18 mouse cellular contexts compared by ENCODE assay signal in the genomic region with DNA sequence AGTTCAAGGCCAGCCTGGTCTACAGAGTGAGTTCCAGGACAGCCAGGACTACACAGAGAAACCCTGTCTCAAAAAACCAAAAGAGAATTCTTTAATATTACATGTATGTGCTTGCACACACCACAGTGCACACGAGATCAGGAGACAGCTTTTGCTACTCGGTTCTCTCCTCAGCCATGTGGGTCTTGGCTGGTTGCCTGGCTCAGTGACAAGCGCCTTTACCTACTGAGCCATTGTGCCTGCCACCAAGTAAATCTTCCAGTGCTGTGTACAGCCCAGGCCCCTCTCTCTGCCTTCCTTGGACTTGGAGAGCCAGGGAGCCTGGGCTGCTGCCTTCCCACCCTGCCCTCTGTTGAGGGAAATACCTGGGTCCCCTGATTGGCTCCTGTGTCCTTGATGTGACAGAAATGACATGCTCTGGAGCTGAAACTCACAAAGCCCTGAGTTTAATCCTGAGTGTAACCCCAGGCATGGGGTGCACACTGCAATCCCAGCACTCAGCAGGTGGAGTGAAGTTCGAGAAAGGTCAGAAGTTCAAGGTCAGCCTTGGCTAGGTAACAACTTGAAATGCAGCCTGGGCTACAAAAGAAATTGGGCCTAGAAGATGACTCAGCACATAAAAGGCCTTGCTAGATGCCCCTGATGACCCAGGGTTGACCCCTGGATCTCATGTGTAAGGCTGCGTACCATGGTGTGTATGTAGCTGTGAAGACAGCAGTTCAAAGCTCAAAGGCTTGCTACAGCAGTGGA. TPM values are rescaled to one million over a fixed set of nuclear protein-coding genes. Genes with fewer than 3 reads are reported as not detected.
A peak's percentile ranks its signal among the peaks of the same experiment; 100 is the strongest.
DNase-seq lines count a peak whose midpoint lies in the region; ATAC-seq and TF ChIP-seq lines count a peak whose summit lies in the region.
"Had no signal": no experiment of that assay in that cellular context is flagged by ENCODE, and none has a peak within 500 bp of the region (broad histone marks: within the 10 kb centered on the region; RNA-seq: fewer than 3 reads in every experiment).

No protein-coding gene starts in this region.

- H3K4me1 ChIP-seq in forebrain, embryonic 11.5 days (replicated peaks; ENCODE audit: control insufficient read depth, insufficient read depth, low read length) = no peaks in the 10 kb centered on the region; the same call in 1 of the 2 replicates
- H3K4me1 ChIP-seq in forebrain, postnatal 0 days (ENCODE audit: insufficient read depth) = no peaks in the 10 kb centered on the region

- TF ChIP-seq CTCF in forebrain, postnatal 0 days (IDR thresholded peaks at IDR 0.05; ENCODE audit: low read depth) = no peak
- TF ChIP-seq CTCF in layer of hippocampus, adult 2 months (conservative IDR thresholded peaks at IDR 0.05) = no peak

- no peak overlapping the region for H3K4me3 ChIP-seq in forebrain, embryonic 11.5 days (ENCODE audit: low read depth, low read length)
- H3K4me3 ChIP-seq in forebrain, postnatal 0 days (ENCODE audit: low read depth, low read length) = no peak overlapping the region
- no peak overlapping the region for H3K4me3 ChIP-seq in layer of hippocampus, adult 2 months
- H3K4me3 ChIP-seq: embryonic facial prominence, embryonic 13.5 days; heart, embryonic 12.5 days; limb, embryonic 12.5 days; midbrain, embryonic 10.5 days had no signal

- peak; percentile 36; the same call in 1 of the 2 replicates for ATAC-seq in forebrain, embryonic 11.5 days (replicated peaks; ENCODE audit: low FRiP score)
- ATAC-seq in forebrain, postnatal 0 days = no peak
- ATAC-seq in megakaryocyte, adult 5-6 weeks (ENCODE audit: poor library complexity, severe bottlenecking) = no peak

- H3K9me3 ChIP-seq in forebrain, embryonic 11.5 days (ENCODE audit: control insufficient read depth, low read length) = no peaks in the 10 kb centered on the region
- no peaks in the 10 kb centered on the region for H3K9me3 ChIP-seq in forebrain, postnatal 0 days (ENCODE audit: low read length)
- H3K9me3 ChIP-seq: embryonic facial prominence, embryonic 13.5 days; heart, embryonic 12.5 days; limb, embryonic 12.5 days; lung, embryonic 15.5 days; midbrain, embryonic 10.5 days; stomach, embryonic 15.5 days had no signal

- no peak for DNase-seq in forebrain, embryonic 11.5 days (ENCODE audit: low spot score)
- DNase-seq in forebrain, postnatal 0 days = no peak
- DNase-seq in layer of hippocampus, adult 2 months (ENCODE audit: low spot score in 2 of 2) = no peak
- DNase-seq in layer of hippocampus, adult 9-11 months = no peak
- DNase-seq in ES-CJ7 (ENCODE audit: low read depth, low spot score) (peak; percentile 94), R1 (ENCODE audit: low read depth, low spot score) (peak; percentile 98)
- DNase-seq in ovary, postnatal 14 days (ENCODE audit: low spot score) = no peak

- no peaks in the 10 kb centered on the region for H3K27me3 ChIP-seq in forebrain, embryonic 11.5 days (ENCODE audit: control insufficient read depth, insufficient read depth, low read length)
- no peaks in the 10 kb centered on the region for H3K27me3 ChIP-seq in forebrain, postnatal 0 days (ENCODE audit: insufficient read depth, low read length)
- H3K27me3 ChIP-seq: embryonic facial prominence, embryonic 13.5 days; heart, embryonic 12.5 days; limb, embryonic 12.5 days; lung, embryonic 15.5 days; stomach, embryonic 15.5 days had no signal

- H3K4me2 ChIP-seq in forebrain, embryonic 11.5 days (ENCODE audit: low read depth, low read length, severe bottlenecking) = no peak overlapping the region
- no peak overlapping the region for H3K4me2 ChIP-seq in forebrain, postnatal 0 days (ENCODE audit: low read depth)

- no peak overlapping the region for H3K9ac ChIP-seq in forebrain, embryonic 11.5 days (ENCODE audit: low read length)
- no peak overlapping the region for H3K9ac ChIP-seq in forebrain, postnatal 0 days
- H3K9ac ChIP-seq: hindbrain, embryonic 14.5 days; limb, embryonic 12.5 days; liver, embryonic 14.5 days; stomach, embryonic 15.5 days had no signal

- H3K27ac ChIP-seq in forebrain, embryonic 11.5 days (ENCODE audit: low read depth, low read length) = no peak overlapping the region
- H3K27ac ChIP-seq in forebrain, postnatal 0 days (ENCODE audit: low read depth, low read length) = no peak overlapping the region
- peak overlapping the region; percentile 10; the same call in 1 of the 2 replicates for H3K27ac ChIP-seq in layer of hippocampus, adult 2 months
- H3K27ac ChIP-seq: embryonic facial prominence, embryonic 13.5 days; hindbrain, embryonic 14.5 days; limb, embryonic 12.5 days; liver, embryonic 14.5 days; lung, embryonic 15.5 days; stomach, embryonic 15.5 days had no signal

- 94% methylated on average over 5 of the region's 5 CpGs for WGBS in forebrain, embryonic 11.5 days
- 70% methylated on average over 5 of the region's 5 CpGs for WGBS in forebrain, postnatal 0 days

- no peaks in the 10 kb centered on the region for H3K36me3 ChIP-seq in forebrain, embryonic 11.5 days (ENCODE audit: control insufficient read depth, insufficient read depth, low read length)
- H3K36me3 ChIP-seq in forebrain, postnatal 0 days (ENCODE audit: insufficient read depth) = peaks cover 12% of the 10 kb centered on the region; the same call in 1 of the 2 replicates
- H3K36me3 ChIP-seq: limb, embryonic 12.5 days; lung, embryonic 15.5 days; stomach, embryonic 15.5 days had no signal

RNA-seq across cellular contexts. Expression of a gene that starts 14.3 kb away (rescaled TPM):
- polyA plus RNA-seq in forebrain, embryonic 11.5 days (2014; fragmentation: Nextera tagmentation; extraction: Ambion mirVana) = 12.8 and 13.1 TPM in 2 replicates
- 13.5 and 16.7 TPM in 2 replicates for total RNA-seq in forebrain, postnatal 0 days (2014; rRNA removed)
- polyA plus RNA-seq in forebrain, postnatal 0 days (2015; fragmentation: Nextera tagmentation; extraction: Ambion mirVana) = 6.4 and 7.8 TPM in 2 replicates
- 10 to 100 TPM; 24.4 to 31.3 TPM for total RNA-seq in layer of hippocampus, adult 2 months (2021)
- total RNA-seq in megakaryocyte, adult 5-6 weeks (2015) = 10.3 and 10.7 TPM in 2 replicates
- 9.3 and 10.0 TPM in 2 replicates for total RNA-seq in megakaryocyte, adult 5-6 weeks (2017)

RNA-seq across cellular contexts. Expression of a gene that starts 51.8 kb away (rescaled TPM):
- 0.12 and 0.25 TPM in 2 replicates for polyA plus RNA-seq in forebrain, embryonic 11.5 days (2014; fragmentation: Nextera tagmentation; extraction: Ambion mirVana)
- 0.38 and 0.62 TPM in 2 replicates for total RNA-seq in forebrain, postnatal 0 days (2014; rRNA removed)
- 0.12 and 0.13 TPM in 2 replicates for polyA plus RNA-seq in forebrain, postnatal 0 days (2015; fragmentation: Nextera tagmentation; extraction: Ambion mirVana)
- under 1 TPM; 0.66 to 0.84 TPM for total RNA-seq in layer of hippocampus, adult 2 months (2021)
- total RNA-seq in megakaryocyte, adult 5-6 weeks (2015) = not detected in 2 replicates
- total RNA-seq in megakaryocyte, adult 5-6 weeks (2017) = not detected in 2 replicates
- total RNA-seq: granulocyte monocyte progenitor cell, adult 5-6 weeks; neutrophil, adult 5-6 weeks had no signal
- polyA plus RNA-seq: liver, embryonic 14.5 days had no signal

Comparison
In these comparisons a context has a peak if more than half of its experiments do, and no peak if none do; other contexts are left out.
1. DNase-seq: peak in ES-CJ7 (single experiment) and R1 (single experiment); none in forebrain, embryonic 11.5 days (single experiment), forebrain, postnatal 0 days (single experiment), layer of hippocampus, adult 2 months (0 of 2), layer of hippocampus, adult 9-11 months (single experiment) and ovary, postnatal 14 days (single experiment).